Mouse (Mus musculus): ENCODE results near the gene Olfr632. TPM values are rescaled to one million over a fixed set of nuclear protein-coding genes. Genes with fewer than 3 reads are reported as not detected.

Gene Olfr632
- polyA plus RNA-seq, 1 experiment from 2014 or later: not detected

GRCm38 (mm10) chr7:103971782-103972181 is 37.6 kb downstream of the Olfr632 start:
- Histone ChIP-seq H3K9ac (no peak overlapping the region), H3K4me3 (no peak overlapping the region), H3K4me2 (no peak overlapping the region), H3K27ac (no peak overlapping the region), H3K4me1 (no peaks in the 10 kb centered on the region), H3K36me3 (no peaks in the 10 kb centered on the region), H3K27me3 (no peaks in the 10 kb centered on the region), H3K9me3 (no peaks in the 10 kb centered on the region)
- ATAC-seq (ENCODE audit: borderline replicate concordance, extremely low read depth, low FRiP score, low TSS enrichment): no peak
- WGBS: 55% methylated on average over 1 of the region's 1 CpGs

Other genes starting within 250 kb of the Olfr632 start
- not detected in 2 replicates for gene Olfr243, start 219.7 kb upstream of the Olfr632 start, polyA plus RNA-seq (2015; fragmentation: Nextera tagmentation; extraction: Ambion mirVana)
- not detected in 2 replicates for gene Olfr628, start 204.0 kb upstream of the Olfr632 start, polyA plus RNA-seq (2015; fragmentation: Nextera tagmentation; extraction: Ambion mirVana)
- gene Olfr629, start 189.4 kb upstream of the Olfr632 start, polyA plus RNA-seq (2015; fragmentation: Nextera tagmentation; extraction: Ambion mirVana): not detected in 2 replicates
- gene Olfr630, start 177.0 kb upstream of the Olfr632 start, polyA plus RNA-seq (2015; fragmentation: Nextera tagmentation; extraction: Ambion mirVana): not detected in 2 replicates
- gene Olfr69, start 162.8 kb upstream of the Olfr632 start, polyA plus RNA-seq (2015; fragmentation: Nextera tagmentation; extraction: Ambion mirVana): not detected in 2 replicates
- not detected in 2 replicates for gene Olfr68, start 154.6 kb upstream of the Olfr632 start, polyA plus RNA-seq (2015; fragmentation: Nextera tagmentation; extraction: Ambion mirVana)
- not detected in 2 replicates for gene Olfr67, start 142.5 kb upstream of the Olfr632 start, polyA plus RNA-seq (2015; fragmentation: Nextera tagmentation; extraction: Ambion mirVana)
- gene Hbb-bt, start 120.4 kb upstream of the Olfr632 start, polyA plus RNA-seq (2015; fragmentation: Nextera tagmentation; extraction: Ambion mirVana): 4,716 and 5,311 TPM in 2 replicates
- 14,530 and 15,290 TPM in 2 replicates for gene Hbb-bs, start 106.3 kb upstream of the Olfr632 start, polyA plus RNA-seq (2015; fragmentation: Nextera tagmentation; extraction: Ambion mirVana)
- not detected in 2 replicates for gene Hbb-bh2, start 93.8 kb upstream of the Olfr632 start, polyA plus RNA-seq (2015; fragmentation: Nextera tagmentation; extraction: Ambion mirVana)
- 8.2 and 12.5 TPM in 2 replicates for gene Hbb-bh1, start 91.2 kb upstream of the Olfr632 start, polyA plus RNA-seq (2015; fragmentation: Nextera tagmentation; extraction: Ambion mirVana)
- gene Hbb-y, start 81.1 kb upstream of the Olfr632 start, polyA plus RNA-seq (2015; fragmentation: Nextera tagmentation; extraction: Ambion mirVana): 807 and 1,263 TPM in 2 replicates
- not detected in 2 replicates for gene Olfr66, start 48.1 kb upstream of the Olfr632 start, polyA plus RNA-seq (2015; fragmentation: Nextera tagmentation; extraction: Ambion mirVana)
- gene Olfr64, start 39.9 kb upstream of the Olfr632 start, polyA plus RNA-seq (2015; fragmentation: Nextera tagmentation; extraction: Ambion mirVana): not detected in 2 replicates
- gene Olfr65, start 30.9 kb upstream of the Olfr632 start, polyA plus RNA-seq (2015; fragmentation: Nextera tagmentation; extraction: Ambion mirVana): not detected in 2 replicates
- gene Olfr631, start 5.5 kb upstream of the Olfr632 start, polyA plus RNA-seq (2015; fragmentation: Nextera tagmentation; extraction: Ambion mirVana): not detected in 2 replicates
- gene Olfr633, start 10.1 kb downstream of the Olfr632 start, polyA plus RNA-seq (2015; fragmentation: Nextera tagmentation; extraction: Ambion mirVana): not detected in 2 replicates
- not detected in 2 replicates for gene Olfr635, start 36.8 kb downstream of the Olfr632 start, polyA plus RNA-seq (2015; fragmentation: Nextera tagmentation; extraction: Ambion mirVana)
- gene Olfr638, start 64.4 kb downstream of the Olfr632 start, polyA plus RNA-seq (2015; fragmentation: Nextera tagmentation; extraction: Ambion mirVana): not detected in 2 replicates
- gene Olfr639, start 83.0 kb downstream of the Olfr632 start, polyA plus RNA-seq (2015; fragmentation: Nextera tagmentation; extraction: Ambion mirVana): not detected in 2 replicates
- gene Olfr640, start 91.2 kb downstream of the Olfr632 start, polyA plus RNA-seq (2015; fragmentation: Nextera tagmentation; extraction: Ambion mirVana): not detected in 2 replicates
- not detected in 2 replicates for gene Olfr641, start 101.1 kb downstream of the Olfr632 start, polyA plus RNA-seq (2015; fragmentation: Nextera tagmentation; extraction: Ambion mirVana)
- not detected in 2 replicates for gene Olfr642, start 118.3 kb downstream of the Olfr632 start, polyA plus RNA-seq (2015; fragmentation: Nextera tagmentation; extraction: Ambion mirVana)
- gene 4930516K23Rik, start 127.1 kb downstream of the Olfr632 start, polyA plus RNA-seq (2015; fragmentation: Nextera tagmentation; extraction: Ambion mirVana): not detected in 2 replicates
- gene Olfr644, start 137.5 kb downstream of the Olfr632 start, polyA plus RNA-seq (2015; fragmentation: Nextera tagmentation; extraction: Ambion mirVana): not detected in 2 replicates
- gene Olfr645, start 151.1 kb downstream of the Olfr632 start, polyA plus RNA-seq (2015; fragmentation: Nextera tagmentation; extraction: Ambion mirVana): not detected in 2 replicates
- gene Olfr646, start 170.5 kb downstream of the Olfr632 start, polyA plus RNA-seq (2015; fragmentation: Nextera tagmentation; extraction: Ambion mirVana): not detected in 2 replicates
- not detected in 2 replicates for gene Ubqln5, start 195.5 kb downstream of the Olfr632 start, polyA plus RNA-seq (2015; fragmentation: Nextera tagmentation; extraction: Ambion mirVana)
- not detected in 2 replicates for gene Olfr643, start 203.1 kb downstream of the Olfr632 start, polyA plus RNA-seq (2015; fragmentation: Nextera tagmentation; extraction: Ambion mirVana)
- not detected in 2 replicates for gene Ubqln3, start 208.9 kb downstream of the Olfr632 start, polyA plus RNA-seq (2015; fragmentation: Nextera tagmentation; extraction: Ambion mirVana)
- not detected in 2 replicates for gene Ubqlnl, start 216.2 kb downstream of the Olfr632 start, polyA plus RNA-seq (2015; fragmentation: Nextera tagmentation; extraction: Ambion mirVana)
- gene Olfm5, start 230.5 kb downstream of the Olfr632 start, polyA plus RNA-seq (2015; fragmentation: Nextera tagmentation; extraction: Ambion mirVana): not detected in 2 replicates
- 0.12 and 0.20 TPM in 2 replicates for gene Olfr648, start 249.0 kb downstream of the Olfr632 start, polyA plus RNA-seq (2015; fragmentation: Nextera tagmentation; extraction: Ambion mirVana)

Measured in lung, embryonic 15.5 days (tissue).